Mouse (Mus musculus) heart, adult 8-10 months (tissue): ENCODE data around the gene Slc38a7. TPM values are rescaled to one million over a fixed set of nuclear protein-coding genes. Genes with fewer than 3 reads are reported as not detected.
A peak's percentile ranks its signal among the peaks of the same experiment; 100 is the strongest.
"Not testable (repeated sequence)": the region's sequence is repeated elsewhere in the genome, so short reads cannot be mapped to it uniquely, and the experiment has no call there.

ENCODE experiments used
- DNase-seq: peaks from one replicate; pipeline ENCODE4 v3.0.0; 2022; ENCODE audit warnings: low spot score
- total RNA-seq, 4 experiments: library from RNA; stranded (reverse); gene quantifications; 2 replicates each; pipeline ENCODE4 v1.2.4; 2022

Slc38a7 gene
- total RNA-seq, 4 experiments from 2014 or later: 11.2 to 13.5 (median 12.4) TPM

GRCm38 (mm10) chr8:95850326-95850725 lies 3.0 kb downstream of the Slc38a7 start:
- no peak for DNase-seq

DNA sequence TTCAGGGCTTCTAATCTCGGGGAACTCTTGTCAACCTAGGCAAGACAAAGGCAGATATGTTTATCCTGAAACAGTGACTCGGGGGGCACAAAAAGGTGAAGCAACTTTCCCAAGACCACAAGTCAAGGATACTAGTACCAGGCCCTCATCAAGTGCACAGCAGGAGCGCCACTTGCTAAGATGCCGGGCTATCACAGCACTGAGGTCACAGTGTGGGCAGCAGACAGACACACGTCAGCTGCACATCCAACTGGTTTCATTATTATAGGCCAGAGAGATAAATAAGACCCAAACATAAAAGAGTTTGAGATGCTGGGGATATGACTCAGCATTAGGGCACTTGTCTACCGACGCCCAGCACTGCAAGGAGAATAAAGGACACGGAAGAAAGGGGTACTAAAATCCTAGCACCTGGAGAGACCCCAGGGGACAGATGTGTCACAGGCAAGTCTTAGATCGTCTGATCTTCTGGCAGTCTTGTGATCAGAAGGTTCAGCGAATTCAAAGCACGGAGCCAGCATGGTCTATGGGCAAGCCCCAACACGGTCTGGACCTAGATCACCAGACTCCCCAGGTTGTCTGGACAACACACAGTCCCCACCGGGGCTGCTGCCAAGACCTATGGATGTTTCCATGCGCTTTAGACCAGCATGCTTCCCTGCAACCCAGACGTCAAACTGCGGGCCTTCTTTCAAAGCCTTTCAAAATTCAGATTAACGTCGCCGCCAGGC lies 4.4 kb downstream of the Slc38a7 start:
- DNase-seq: no peak

- no peak for DNase-seq
These were observed 5.2 kb downstream of the Slc38a7 start for GRCm38 (mm10) chr8:95848061-95848551.

- DNase-seq: no peak
These were observed 8.3 kb downstream of the Slc38a7 start for GRCm38 (mm10) chr8:95845026-95845425.

DNA sequence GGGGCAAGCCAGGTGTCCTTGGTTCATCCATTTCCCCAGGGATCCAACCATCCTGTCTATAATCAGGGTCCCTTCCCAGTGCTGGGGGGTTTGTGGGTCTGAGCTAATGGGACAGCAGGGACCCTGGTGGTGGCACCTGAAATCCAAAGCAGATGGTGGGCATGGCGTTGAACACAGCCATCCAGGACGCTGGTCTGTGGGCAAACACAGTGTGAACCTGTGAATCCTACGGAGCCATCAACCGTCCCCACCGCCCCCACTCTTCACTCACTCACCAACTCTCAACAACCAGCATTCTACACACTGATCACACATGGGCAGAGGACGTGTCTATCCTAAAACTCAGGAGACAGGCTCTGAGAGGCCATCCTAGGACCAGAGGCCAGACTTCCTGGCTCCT lies 9.4 kb downstream of the Slc38a7 start:
- no peak for DNase-seq

GRCm38 (mm10) chr8:95841436-95841835 lies 11.9 kb downstream of the Slc38a7 start:
- DNase-seq: no peak

DNA sequence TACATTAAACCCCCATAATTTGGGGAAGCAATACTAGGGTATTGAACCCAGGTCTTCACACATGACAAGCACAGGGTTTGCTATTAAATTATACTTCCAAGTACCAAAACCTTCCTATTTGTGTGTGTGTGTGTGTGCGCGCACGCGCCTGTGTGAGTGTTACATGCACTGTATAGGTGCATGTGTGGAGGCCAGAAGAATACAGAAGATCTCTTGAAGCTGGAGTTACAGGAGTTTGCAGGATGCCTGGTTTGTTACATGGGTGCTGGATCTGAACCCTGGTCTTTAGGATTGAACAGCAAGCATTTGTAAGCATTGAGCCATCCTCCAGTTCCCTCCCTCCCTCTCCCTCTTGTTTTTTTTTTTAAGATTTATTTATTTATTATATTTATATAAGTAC lies 14.1 kb downstream of the Slc38a7 start:
- no peak for DNase-seq

DNA sequence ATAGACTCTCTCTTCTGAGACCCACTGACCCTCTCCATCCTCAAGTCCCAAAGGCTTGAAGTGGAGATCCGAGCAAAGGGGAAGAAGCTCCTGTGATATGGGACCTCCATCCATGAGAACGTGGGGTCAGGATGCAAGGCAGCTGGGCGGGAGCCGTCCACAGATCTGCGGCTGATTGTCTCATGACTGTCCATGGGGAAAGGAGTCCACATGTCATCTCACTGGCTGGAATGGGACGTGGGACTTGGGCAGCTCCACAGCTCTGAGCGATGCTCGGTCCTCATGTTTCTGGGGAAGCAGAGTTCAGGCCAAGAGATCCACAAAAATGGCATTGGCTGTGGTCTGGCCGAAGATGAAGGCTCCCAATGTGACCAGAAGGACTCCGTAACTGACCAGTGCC lies 16.1 kb downstream of the Slc38a7 start:
- DNase-seq: no peak

GRCm38 (mm10) chr8:95835891-95836290 lies 17.4 kb downstream of the Slc38a7 start:
- no peak for DNase-seq

GRCm38 (mm10) chr8:95833435-95833984 lies 19.8 kb downstream of the Slc38a7 start:
- no peak for DNase-seq

- DNase-seq: peak; percentile 87
These were observed 20.5 kb downstream of the Slc38a7 start for GRCm38 (mm10) chr8:95832603-95833434.

DNA sequence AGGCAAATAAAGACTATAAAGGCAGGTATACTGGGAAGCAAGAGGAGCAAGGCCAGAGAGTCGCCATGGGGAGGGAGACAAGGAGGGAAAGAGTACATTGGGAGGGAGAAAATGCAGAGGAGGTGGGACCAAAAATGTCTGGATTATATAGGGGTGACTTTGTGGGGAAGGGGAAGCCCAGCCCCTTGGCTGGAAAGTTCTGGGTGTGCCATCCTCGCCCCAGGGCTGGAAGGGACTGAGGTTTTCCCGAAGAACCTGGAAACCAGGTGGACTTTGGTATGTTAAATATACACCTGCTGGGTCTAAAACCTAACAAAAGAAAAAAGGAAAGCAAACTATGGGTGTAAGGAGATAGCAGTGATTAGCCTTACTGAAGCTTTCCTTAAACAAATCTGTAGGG lies 23.2 kb downstream of the Slc38a7 start:
- no peak for DNase-seq

GRCm38 (mm10) chr8:95825162-95825561 lies 28.2 kb downstream of the Slc38a7 start, which contains the start of gene Sap18b:
Gene Sap18b (plus strand): TSS chr8:95825346.
- not testable (repeated sequence) for DNase-seq

DNA sequence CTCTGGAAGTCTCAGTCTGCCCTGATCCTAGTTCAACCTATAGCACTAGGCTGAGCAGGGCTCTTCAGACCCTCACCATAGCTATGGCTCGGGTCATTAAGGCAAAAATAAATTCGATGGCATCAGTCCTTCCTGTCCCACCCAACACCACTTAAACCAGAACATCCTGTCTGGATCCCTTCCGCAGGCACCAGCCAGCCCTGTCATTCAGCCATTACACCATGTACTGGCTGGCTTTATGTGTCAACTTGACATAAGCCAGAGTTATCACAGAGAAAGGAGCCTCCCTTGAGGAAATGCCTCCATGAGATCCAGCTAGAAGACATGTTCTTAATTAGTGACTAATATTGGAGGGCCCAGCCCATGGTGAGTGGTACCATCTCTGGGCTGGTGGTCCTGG lies 30.6 kb downstream of the Slc38a7 start:
- DNase-seq: no peak

GRCm38 (mm10) chr8:95822096-95822495 lies 31.2 kb downstream of the Slc38a7 start:
- no peak for DNase-seq

DNA sequence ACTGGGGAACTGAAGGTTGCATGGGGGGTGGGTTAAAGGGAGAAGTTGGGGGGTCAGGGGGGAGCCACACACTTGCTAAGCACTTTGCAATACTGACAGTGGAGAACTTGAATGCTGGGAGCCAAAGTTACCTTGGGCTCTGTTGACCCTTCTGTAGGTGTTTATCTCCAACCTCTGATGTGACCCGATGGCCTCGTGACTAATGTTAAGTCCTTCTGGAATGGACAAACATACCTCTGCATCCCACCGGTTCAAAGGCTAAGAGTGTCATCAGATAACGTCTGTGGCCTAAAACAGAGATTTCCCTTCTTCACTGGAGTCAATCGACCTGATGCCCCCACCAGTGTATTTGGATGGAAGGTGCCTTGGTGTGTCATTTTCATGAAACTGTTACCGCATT lies 32.1 kb downstream of the Slc38a7 start:
- DNase-seq: no peak

- DNase-seq: peak; percentile 33
These were observed 35.1 kb downstream of the Slc38a7 start for GRCm38 (mm10) chr8:95818211-95818610.

- DNase-seq: no peak
These were observed 35.7 kb downstream of the Slc38a7 start for GRCm38 (mm10) chr8:95817597-95817996.

- DNase-seq: no peak
These were observed 37.2 kb downstream of the Slc38a7 start for GRCm38 (mm10) chr8:95816044-95816708.

GRCm38 (mm10) chr8:95810184-95810591 lies 43.2 kb downstream of the Slc38a7 start:
- peak; percentile 53 for DNase-seq

DNA sequence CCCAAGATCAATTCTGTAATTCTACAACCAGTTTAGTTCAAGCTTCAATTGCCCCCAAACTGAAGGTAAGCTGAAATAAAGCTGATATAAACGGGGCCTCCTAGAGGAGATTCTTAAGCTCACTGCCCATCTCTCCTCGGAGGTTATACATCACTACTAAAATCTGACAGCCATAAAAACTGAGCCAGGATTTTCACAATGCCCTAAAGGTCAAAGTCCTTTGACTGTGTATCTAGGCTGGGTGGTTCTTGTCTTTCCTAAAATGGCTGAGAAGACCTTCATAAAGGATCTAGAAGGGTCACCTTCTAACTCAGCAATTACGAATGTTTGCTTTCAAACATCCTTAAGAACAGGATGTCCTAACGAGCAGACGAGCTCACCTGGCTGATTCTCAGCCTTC lies 44.2 kb downstream of the Slc38a7 start:
- DNase-seq: no peak

DNA sequence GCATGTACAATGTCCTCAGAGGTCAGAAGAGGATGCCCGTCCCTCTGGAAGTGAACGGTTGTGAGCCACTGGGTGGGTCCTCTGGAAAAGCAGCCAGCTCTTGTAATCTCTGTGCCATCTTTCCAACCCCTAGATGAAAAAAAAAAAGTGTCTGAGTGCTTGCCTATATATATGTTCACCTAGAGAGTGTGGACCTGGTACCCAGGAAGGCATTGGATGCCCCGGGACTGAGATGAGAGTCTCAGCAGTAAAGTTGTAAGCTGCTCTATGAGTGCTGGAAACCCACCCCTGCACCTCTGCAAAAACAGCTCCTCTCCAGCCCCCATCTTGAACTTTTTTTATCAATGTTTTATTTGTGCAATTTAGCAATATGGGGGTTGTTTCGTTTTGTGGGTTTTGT lies 44.7 kb downstream of the Slc38a7 start:
- DNase-seq: no peak
